Mouse (Mus musculus): ENCODE data around the gene Tsg101. TPM values are rescaled to one million over a fixed set of nuclear protein-coding genes. Genes with fewer than 3 reads are reported as not detected.
A peak's percentile ranks its signal among the peaks of the same experiment; 100 is the strongest.

The Tsg101 gene
- total RNA-seq, 2 experiments from 2014 or later, result 91.5 to 94.0 TPM

DNA sequence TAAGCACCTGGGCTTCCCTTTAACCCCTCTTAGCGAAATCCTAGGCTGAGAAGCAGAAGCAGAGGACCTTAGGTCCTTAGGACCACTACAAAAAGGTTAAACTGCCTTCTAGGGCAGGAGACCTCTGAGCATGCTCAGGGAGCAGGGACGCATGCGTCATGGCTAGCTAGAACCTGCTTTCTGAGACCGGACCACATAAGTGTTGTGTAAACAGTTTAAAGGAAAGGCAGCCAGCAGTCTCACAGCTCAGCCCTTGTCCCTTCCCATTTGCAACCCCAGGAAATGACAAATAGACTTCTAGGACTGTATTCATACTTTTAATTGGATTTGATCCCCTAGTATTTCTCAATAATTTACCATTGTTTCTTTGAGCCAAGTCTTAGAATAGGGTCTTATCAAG lies 79.4 kb downstream of the Tsg101 start:
- DNase-seq (ENCODE audit: extremely low spot score in 1 of 2, low spot score in 2 of 2), result no peak
- intact Hi-C loops (cut with DNase I), result no loop called here

DNA sequence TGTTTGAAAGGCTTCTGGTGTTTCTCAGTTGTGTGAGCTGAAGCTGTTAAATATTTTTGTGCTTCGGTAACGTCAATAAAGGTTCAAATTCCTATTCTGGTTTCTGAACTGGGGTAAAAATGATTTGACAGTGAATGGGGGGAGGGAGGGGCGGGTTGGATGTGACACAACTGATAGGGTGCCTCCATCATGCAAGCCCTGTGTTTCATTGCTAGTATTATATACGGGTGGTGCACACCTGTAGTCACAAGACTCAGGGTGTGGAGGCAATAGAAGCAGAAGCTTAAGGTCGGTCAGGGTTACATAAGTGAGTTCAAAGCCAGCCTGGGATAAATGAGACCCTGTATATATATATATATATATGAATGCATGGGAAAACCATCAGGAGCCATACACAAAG lies 79.9 kb downstream of the Tsg101 start:
- intact Hi-C loops (cut with DNase I), result no loop called here
- DNase-seq (ENCODE audit: extremely low spot score in 1 of 2, low spot score in 2 of 2), result no peak

DNA sequence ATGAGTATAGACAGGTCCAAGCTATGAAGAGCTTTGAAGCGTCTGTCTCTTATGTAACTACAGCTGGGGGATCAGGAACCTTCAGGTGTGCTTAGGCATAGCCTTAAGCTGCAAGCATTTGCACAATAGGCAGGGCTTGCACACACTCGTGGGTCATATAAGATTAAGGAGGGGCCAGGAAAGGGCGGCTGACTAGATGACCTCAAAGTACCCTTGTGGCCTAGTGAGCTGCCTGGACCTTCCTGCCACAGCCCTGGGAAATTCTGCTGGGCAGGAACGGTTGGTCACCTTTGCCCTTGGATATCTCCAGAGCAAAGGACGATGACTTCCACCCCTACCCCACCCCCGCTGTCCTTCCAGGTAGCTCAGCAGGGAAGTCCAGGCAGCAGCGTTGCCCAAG lies 80.3 kb downstream of the Tsg101 start:
- peak in 1 of 2 experiments; percentile 51 for DNase-seq (ENCODE audit: extremely low spot score in 1 of 2, low spot score in 2 of 2)
- intact Hi-C loops (cut with DNase I), result no loop called here

Other genes with a start within 250 kb of the Tsg101 start
- gene Tph1, start 247.4 kb downstream of the Tsg101 start, total RNA-seq (2021), result under 1 TPM; 0.45 to 0.69 TPM
- gene Saal1, start 209.3 kb downstream of the Tsg101 start, total RNA-seq (2021), result 1 to 10 TPM; 9.3 to 9.5 TPM
- gene Saa3, start 204.3 kb downstream of the Tsg101 start, total RNA-seq (2021), result not detected
- not detected for gene Saa4, start 187.4 kb downstream of the Tsg101 start, total RNA-seq (2021)
- gene Saa1, start 177.0 kb downstream of the Tsg101 start, total RNA-seq (2021), result not detected
- not detected for gene Saa2, start 168.2 kb downstream of the Tsg101 start, total RNA-seq (2021)
- gene Hps5, start 123.9 kb downstream of the Tsg101 start, total RNA-seq (2021), result 10 to 100 TPM; 13.8 to 14.7 TPM
- gene Gtf2h1, start 123.9 kb downstream of the Tsg101 start, total RNA-seq (2021), result 10 to 100 TPM; 38.4 to 40.8 TPM
- gene Ldha, start 78.5 kb downstream of the Tsg101 start, total RNA-seq (2021), result 100 to 1,000 TPM; 495 to 502 TPM
- not detected for gene Ldhc, start 58.8 kb downstream of the Tsg101 start, total RNA-seq (2021)
- 10 to 100 TPM; 10.8 to 11.7 TPM for gene Uevld, start 38.6 kb upstream of the Tsg101 start, total RNA-seq (2021)
- gene Gm9999, start 63.6 kb upstream of the Tsg101 start, total RNA-seq (2021), result not detected
- gene Spty2d1, start 88.4 kb upstream of the Tsg101 start, total RNA-seq (2021), result 1 to 10 TPM; 8.9 to 9.5 TPM
- 10 to 100 TPM; 14.4 to 16.8 TPM for gene Tmem86a, start 130.6 kb upstream of the Tsg101 start, total RNA-seq (2021)
- gene Ptpn5, start 213.7 kb upstream of the Tsg101 start, total RNA-seq (2021), result 100 to 1,000 TPM; 118 TPM